Mouse (Mus musculus) stomach, postnatal 0 days (tissue): ENCODE results near the gene Taf8.

ENCODE experiments used
- CTCF ChIP-seq: IDR thresholded peaks from 2 replicates; pipeline ENCODE4 v1.5.1; 2016; ENCODE audit warnings: antibody characterized with exemption, low read depth, mild to moderate bottlenecking, moderate library complexity
- EP300 ChIP-seq: optimal IDR thresholded peaks from 2 replicates; pipeline ENCODE3; 2016; ENCODE audit warnings: antibody characterized with exemption

GRCm38 (mm10) chr17:47440359-47440890 is 61.7 kb downstream of the Taf8 start:
- TF ChIP-seq CTCF (no peak), EP300 (no peak)
